Mouse (Mus musculus) hindbrain, embryonic 11.5 days (tissue): Measurements from ENCODE around the gene Ociad2. TPM values are rescaled to one million over a fixed set of nuclear protein-coding genes. Genes with fewer than 3 reads are reported as not detected.

Source experiments
- ATAC-seq: fragments of 200-750 bp; cut with Nextera tagmentation; 2 replicates; pipeline ENCODE4 v1.8.0; 2017; ENCODE audit warnings: mild to moderate bottlenecking, moderate TSS enrichment, moderate library complexity; ENCODE audit not compliant: low FRiP score
- DNase-seq: peaks from one replicate; pipeline ENCODE4 v3.0.0-alpha.2; 2015; ENCODE audit warnings: low spot score
- H3K27ac ChIP-seq: fragments of 300-500 bp; sonication (generic); 2 replicates; pipeline ENCODE4 v1.5.1; 2014; ENCODE audit warnings: mild to moderate bottlenecking, low read depth, low read length
- H3K27me3 ChIP-seq: fragments of 300-500 bp; sonication (generic); 2 replicates; pipeline ENCODE4 v1.6.1; 2014; ENCODE audit warnings: mild to moderate bottlenecking, low read length, moderate library complexity, mixed read lengths; ENCODE audit not compliant: control insufficient read depth, insufficient read depth
- H3K36me3 ChIP-seq: fragments of 300-500 bp; sonication (generic); 2 replicates; pipeline ENCODE4 v1.6.1; 2014; ENCODE audit warnings: mild to moderate bottlenecking, low read length, moderate library complexity, mixed read lengths; ENCODE audit not compliant: control insufficient read depth, insufficient read depth
- H3K4me1 ChIP-seq: fragments of 300-500 bp; sonication (generic); replicated peaks from 2 replicates; pipeline ENCODE4 v1.6.1; 2014; ENCODE audit warnings: low read length, mixed read lengths; ENCODE audit not compliant: control insufficient read depth, insufficient read depth
- H3K4me2 ChIP-seq: fragments of 300-500 bp; sonication (generic); replicated peaks from 2 replicates; pipeline ENCODE4 v1.6.1; 2014; ENCODE audit warnings: mild to moderate bottlenecking, low read depth, low read length
- H3K4me3 ChIP-seq: fragments of 300-500 bp; sonication (generic); 2 replicates; pipeline ENCODE4 v1.5.1; 2014; ENCODE audit warnings: low read depth, low read length
- H3K9ac ChIP-seq: fragments of 300-500 bp; sonication (generic); 2 replicates; pipeline ENCODE4 v1.6.1; 2014; ENCODE audit warnings: low read depth, low read length
- H3K9me3 ChIP-seq: fragments of 300-500 bp; sonication (generic); 2 replicates; pipeline ENCODE4 v1.6.1; 2016; ENCODE audit warnings: low read length; ENCODE audit not compliant: control insufficient read depth
- WGBS: fragments of 180-500 bp; shearing (Covaris S2); extraction: QIAGEN DNeasy Blood & Tissue Kit; methylation state at CpG from one replicate; pipeline ENCODE4 v1.1.7; 2014; 5-methylcytosine and 5-hydroxymethylcytosine counted together
- polyA plus RNA-seq: library from polyadenylated mRNA; unstranded; fragments of >200 nt; fragmentation: Nextera tagmentation; extraction: Ambion mirVana; gene quantifications from 2 replicates; pipeline ENCODE4 v1.2.1, GENCODE M21; 2014

Ociad2 gene
- polyA plus RNA-seq, 1 experiment from 2014 or later, result 9.8 TPM

- no peak overlapping the region for H3K27ac ChIP-seq
- H3K4me2 ChIP-seq, result no peak overlapping the region
- 90% methylated on average over 3 of the region's 3 CpGs for WGBS
- H3K36me3 ChIP-seq, result no peaks in the 10 kb centered on the region
- no peaks in the 10 kb centered on the region for H3K9me3 ChIP-seq
- H3K27me3 ChIP-seq, result no peaks in the 10 kb centered on the region
- ATAC-seq (no peak), DNase-seq (no peak)
- no peaks in the 10 kb centered on the region for H3K4me1 ChIP-seq
- H3K4me3 ChIP-seq, result no peak overlapping the region
- no peak overlapping the region for H3K9ac ChIP-seq
Measured at GRCm38 (mm10) chr5:73285470-73285978, 55.3 kb downstream of the Ociad2 start.

GRCm38 (mm10) chr5:73284046-73284445 is 56.8 kb downstream of the Ociad2 start:
- no peak overlapping the region for H3K4me2 ChIP-seq
- H3K27me3 ChIP-seq, result no peaks in the 10 kb centered on the region
- no peaks in the 10 kb centered on the region for H3K9me3 ChIP-seq
- H3K27ac ChIP-seq, result no peak overlapping the region
- no peak overlapping the region for H3K9ac ChIP-seq
- DNase-seq (no peak), ATAC-seq (no peak)
- no peaks in the 10 kb centered on the region; the same call in 1 of the 2 replicates for H3K4me1 ChIP-seq
- no peaks in the 10 kb centered on the region for H3K36me3 ChIP-seq
- no peak overlapping the region for H3K4me3 ChIP-seq

- DNase-seq, result no peak
- Histone ChIP-seq H3K9me3 (no peaks in the 10 kb centered on the region), H3K27me3 (no peaks in the 10 kb centered on the region), H3K4me1 (no peaks in the 10 kb centered on the region; the same call in 1 of the 2 replicates), H3K36me3 (no peaks in the 10 kb centered on the region), H3K4me2 (no peak overlapping the region), H3K9ac (no peak overlapping the region), H3K27ac (no peak overlapping the region), H3K4me3 (no peak overlapping the region)
- 81% methylated on average over 4 of the region's 4 CpGs for WGBS
- ATAC-seq, result no peak
Measured at GRCm38 (mm10) chr5:73280567-73280850, 60.3 kb downstream of the Ociad2 start.

- H3K4me2 ChIP-seq, result no peak overlapping the region
- no peak overlapping the region for H3K4me3 ChIP-seq
- no peaks in the 10 kb centered on the region for H3K36me3 ChIP-seq
- no peak for ATAC-seq
- 63% methylated on average over 4 of the region's 4 CpGs for WGBS
- no peak for DNase-seq
- no peaks in the 10 kb centered on the region; the same call in 1 of the 2 replicates for H3K4me1 ChIP-seq
- H3K9me3 ChIP-seq, result no peaks in the 10 kb centered on the region
- H3K27ac ChIP-seq, result no peak overlapping the region
- no peak overlapping the region for H3K9ac ChIP-seq
- no peaks in the 10 kb centered on the region for H3K27me3 ChIP-seq
Measured at GRCm38 (mm10) chr5:73279732-73280566, 60.9 kb downstream of the Ociad2 start.

- Histone ChIP-seq H3K4me1 (no peaks in the 10 kb centered on the region; the same call in 1 of the 2 replicates), H3K4me3 (no peak overlapping the region), H3K9ac (no peak overlapping the region), H3K36me3 (no peaks in the 10 kb centered on the region), H3K4me2 (no peak overlapping the region), H3K27me3 (no peaks in the 10 kb centered on the region), H3K27ac (no peak overlapping the region), H3K9me3 (no peaks in the 10 kb centered on the region)
- 64% methylated on average over 10 of the region's 10 CpGs for WGBS
- ATAC-seq (no peak), DNase-seq (no peak)
Measured at GRCm38 (mm10) chr5:73279190-73279589, 61.6 kb downstream of the Ociad2 start.

- H3K9me3 ChIP-seq, result no peaks in the 10 kb centered on the region
- no peak overlapping the region for H3K27ac ChIP-seq
- DNase-seq (no peak), ATAC-seq (no peak)
- 85% methylated on average over 2 of the region's 2 CpGs for WGBS
- no peaks in the 10 kb centered on the region for H3K36me3 ChIP-seq
- H3K4me3 ChIP-seq, result no peak overlapping the region
- H3K27me3 ChIP-seq, result no peaks in the 10 kb centered on the region
- no peak overlapping the region for H3K9ac ChIP-seq
- no peak overlapping the region for H3K4me2 ChIP-seq
- no peaks in the 10 kb centered on the region; the same call in 1 of the 2 replicates for H3K4me1 ChIP-seq
Measured at GRCm38 (mm10) chr5:73274941-73275340, 65.9 kb downstream of the Ociad2 start.

- Histone ChIP-seq H3K27me3 (no peaks in the 10 kb centered on the region), H3K36me3 (no peaks in the 10 kb centered on the region), H3K27ac (no peak overlapping the region), H3K9me3 (no peaks in the 10 kb centered on the region), H3K4me3 (no peak overlapping the region), H3K9ac (no peak overlapping the region), H3K4me2 (no peak overlapping the region), H3K4me1 (no peaks in the 10 kb centered on the region)
- no peak for DNase-seq
- ATAC-seq, result no peak
- WGBS, result 74% methylated on average over 4 of the region's 4 CpGs
Measured at GRCm38 (mm10) chr5:73273171-73273570, 67.7 kb downstream of the Ociad2 start.

Other genes starting within 250 kb of the Ociad2 start
- 40.2 and 53.2 TPM in 2 replicates for gene Fryl, start 84.4 kb downstream of the Ociad2 start, polyA plus RNA-seq
- 148 and 177 TPM in 2 replicates for gene Ociad1, start 48.2 kb downstream of the Ociad2 start, polyA plus RNA-seq
- not detected in 2 replicates for gene Cwh43, start 65.0 kb upstream of the Ociad2 start, polyA plus RNA-seq
- gene Dcun1d4, start 140.0 kb upstream of the Ociad2 start, polyA plus RNA-seq, result 73.0 and 80.4 TPM in 2 replicates